Mouse (Mus musculus) heart, postnatal 0 days (tissue): ENCODE measurements around the gene Zic2. TPM values are rescaled to one million over a fixed set of nuclear protein-coding genes. Genes with fewer than 3 reads are reported as not detected.
A peak's percentile ranks its signal among the peaks of the same experiment; 100 is the strongest.

Experiments
- ATAC-seq: fragments of 200-750 bp; cut with Nextera tagmentation; 2 replicates; pipeline ENCODE4 v1.8.0; 2017; ENCODE audit warnings: low read depth, moderate number of reproducible peaks, moderate library complexity; ENCODE audit not compliant: insufficient read depth
- DNase-seq: peaks from one replicate; pipeline ENCODE4 v3.0.0-alpha.2; 2016; ENCODE audit warnings: low spot score
- H3K27ac ChIP-seq: fragments of 300-500 bp; sonication (generic); 2 replicates; pipeline ENCODE4 v1.5.1; 2014; ENCODE audit warnings: low read depth, mild to moderate bottlenecking
- H3K27me3 ChIP-seq: fragments of 300-500 bp; sonication (generic); 2 replicates; pipeline ENCODE4 v1.6.1; 2014; ENCODE audit warnings: low read length, mixed read lengths; ENCODE audit not compliant: control insufficient read depth, insufficient read depth
- H3K36me3 ChIP-seq: fragments of 300-500 bp; sonication (generic); replicated peaks from 2 replicates; pipeline ENCODE4 v1.6.1; 2014; ENCODE audit warnings: low read length, mixed read lengths; ENCODE audit not compliant: control insufficient read depth, insufficient read depth
- H3K4me1 ChIP-seq: fragments of 300-500 bp; sonication (generic); 2 replicates; pipeline ENCODE4 v1.6.1; 2014; ENCODE audit warnings: antibody characterized with exemption; ENCODE audit not compliant: control insufficient read depth, insufficient read depth
- H3K4me2 ChIP-seq: fragments of 300-500 bp; sonication (generic); 2 replicates; pipeline ENCODE4 v1.6.1; 2014; ENCODE audit warnings: low read depth, mild to moderate bottlenecking, low read length, moderate library complexity
- H3K4me3 ChIP-seq: fragments of 300-500 bp; sonication (generic); 2 replicates; pipeline ENCODE4 v1.5.1; 2014; ENCODE audit warnings: low read depth, low read length
- H3K9ac ChIP-seq: fragments of 300-500 bp; sonication (generic); replicated peaks from 2 replicates; pipeline ENCODE4 v1.6.1; 2014; ENCODE audit warnings: low read depth, low read length, mixed read lengths
- H3K9me3 ChIP-seq: fragments of 300-500 bp; sonication (generic); replicated peaks from 2 replicates; pipeline ENCODE4 v1.6.1; 2016; ENCODE audit warnings: low read length; ENCODE audit not compliant: control insufficient read depth
- CTCF ChIP-seq: IDR thresholded peaks from 2 replicates; pipeline ENCODE4 v1.5.1; 2016; ENCODE audit warnings: antibody characterized with exemption, control low read depth, low read depth
- EP300 ChIP-seq: IDR thresholded peaks from 2 replicates; pipeline ENCODE4 v1.6.1; 2016; ENCODE audit warnings: antibody characterized with exemption, low read depth
- WGBS: fragments of 180-500 bp; shearing (Covaris S2); extraction: QIAGEN DNeasy Blood & Tissue Kit; methylation state at CpG from one replicate; pipeline ENCODE4 v1.1.7; 2014; 5-methylcytosine and 5-hydroxymethylcytosine counted together
- polyA plus RNA-seq: library from polyadenylated mRNA; unstranded; fragments of >200 nt; fragmentation: Nextera tagmentation; extraction: Ambion mirVana; gene quantifications from 2 replicates; pipeline ENCODE4 v1.2.1, GENCODE M21; 2015
- total RNA-seq: library from RNA; depleted of rRNA; stranded (reverse); fragments of >200 nt; gene quantifications from 2 replicates; pipeline ENCODE4 v1.2.3, GENCODE M21; 2014; ENCODE audit warnings: low replicate concordance

The Zic2 gene
- total and polyA plus RNA-seq, 2 experiments from 2014 or later: not detected

- Histone ChIP-seq H3K27ac (no peak overlapping the region), H3K9ac (no peak overlapping the region), H3K4me2 (no peak overlapping the region), H3K36me3 (no peaks in the 10 kb centered on the region), H3K27me3 (peaks cover 83% of the 10 kb centered on the region), H3K9me3 (0 out of 2 replicates have a peak, but pooled peaks cover 5% of the 10 kb centered on the region), H3K4me3 (no peak overlapping the region), H3K4me1 (no peaks in the 10 kb centered on the region)
- no peak for TF ChIP-seq EP300
- TF ChIP-seq CTCF: no peak
- DNase-seq: no peak
- 9% methylated on average over 12 of the region's 12 CpGs for WGBS
- ATAC-seq: no peak
Measured at GRCm38 (mm10) chr14:122489686-122490414, 14.6 kb downstream of the Zic2 start.

- ATAC-seq (no peak; the same call in 1 of the 2 replicates), DNase-seq (no peak)
- Histone ChIP-seq H3K36me3 (no peaks in the 10 kb centered on the region), H3K9me3 (0 out of 2 replicates have a peak, but pooled peaks cover 5% of the 10 kb centered on the region), H3K4me3 (peak within 1 kb of the TSS; percentile 14; the same call in 1 of the 2 replicates), H3K4me1 (no peaks in the 10 kb centered on the region), H3K9ac (no peak within 1 kb of the TSS), H3K27ac (no peak within 1 kb of the TSS), H3K27me3 (peaks cover 75% of the 10 kb centered on the region), H3K4me2 (no peak within 1 kb of the TSS; the same call in 1 of the 2 replicates)
- TF ChIP-seq CTCF (no peak), EP300 (no peak)
- WGBS: 3% methylated on average over 45 of the region's 51 CpGs
Measured at GRCm38 (mm10) chr14:122490441-122491328, 15.4 kb downstream of the Zic2 start, which contains the start of gene Gm10837. Gene Gm10837 (plus strand): TSS chr14:122490586.

- H3K27me3 ChIP-seq: peaks cover 74% of the 10 kb centered on the region
- H3K36me3 ChIP-seq: no peaks in the 10 kb centered on the region
- H3K9me3 ChIP-seq: 0 out of 2 replicates have a peak, but pooled peaks cover 5% of the 10 kb centered on the region
- H3K27ac ChIP-seq: no peak overlapping the region
- H3K4me1 ChIP-seq: no peaks in the 10 kb centered on the region
- DNase-seq: no peak
- H3K4me3 ChIP-seq: no peak overlapping the region
- 78% methylated on average over 6 of the region's 6 CpGs for WGBS
- TF ChIP-seq EP300 (no peak), CTCF (no peak)
- no peak for ATAC-seq
- no peak overlapping the region for H3K9ac ChIP-seq
- no peak overlapping the region for H3K4me2 ChIP-seq
Measured at GRCm38 (mm10) chr14:122491521-122491920, 16.3 kb downstream of the Zic2 start.

DNA sequence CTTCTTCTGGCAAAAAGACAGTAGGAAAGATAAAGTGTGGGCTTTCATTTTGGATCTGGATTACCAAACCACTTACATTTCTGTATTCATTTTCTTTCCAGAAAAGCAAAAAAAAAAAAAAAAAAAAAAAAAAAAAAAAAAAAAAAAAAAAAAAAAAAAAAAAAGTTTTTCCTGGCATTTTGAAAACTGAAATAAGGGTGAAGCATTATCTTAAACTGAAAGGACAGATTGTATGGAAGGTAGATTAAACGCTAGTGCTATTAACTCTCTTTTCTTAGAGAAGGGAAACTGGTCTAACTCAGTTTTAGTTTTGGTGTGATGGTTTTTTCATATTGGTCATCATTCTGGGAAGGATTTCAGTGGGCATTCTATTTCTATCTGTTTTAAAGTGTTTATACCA, 16.8 kb downstream of the Zic2 start:
- Histone ChIP-seq H3K27me3 (peaks cover 69% of the 10 kb centered on the region), H3K36me3 (no peaks in the 10 kb centered on the region), H3K4me1 (no peaks in the 10 kb centered on the region), H3K4me2 (no peak overlapping the region), H3K4me3 (no peak overlapping the region), H3K9me3 (0 out of 2 replicates have a peak, but pooled peaks cover 5% of the 10 kb centered on the region), H3K27ac (no peak overlapping the region), H3K9ac (no peak overlapping the region)
- TF ChIP-seq CTCF (no peak), EP300 (no peak)
- WGBS: 64% methylated on average over 1 of the region's 1 CpGs
- ATAC-seq (no peak), DNase-seq (no peak)

GRCm38 (mm10) chr14:122509058-122509457, 33.8 kb downstream of the Zic2 start:
- Histone ChIP-seq H3K9me3 (no peaks in the 10 kb centered on the region), H3K36me3 (no peaks in the 10 kb centered on the region), H3K9ac (no peak overlapping the region), H3K4me3 (no peak overlapping the region), H3K4me2 (no peak overlapping the region), H3K27ac (no peak overlapping the region), H3K4me1 (no peaks in the 10 kb centered on the region), H3K27me3 (peaks cover 4% of the 10 kb centered on the region; the same call in 1 of the 2 replicates)
- 16% methylated on average over 2 of the region's 2 CpGs for WGBS
- ATAC-seq (no peak), DNase-seq (no peak)
- TF ChIP-seq CTCF (peak; percentile 51), EP300 (no peak)
